ENCODE assay signal across 17 mouse cellular contexts in genomic region chr7:96095185-96095584, GRCm38 (mm10).
"Had no signal": no experiment of that assay in that cellular context is flagged by ENCODE, and none has a peak within 500 bp of the region (broad histone marks: within the 10 kb centered on the region; RNA-seq: fewer than 3 reads in every experiment).

No protein-coding gene starts in this region.

- H3K9ac ChIP-seq: lung, embryonic 15.5 days; midbrain, embryonic 13.5 days; neural tube, embryonic 12.5 days; stomach, embryonic 15.5 days had no signal

- ATAC-seq: lung, postnatal 0 days; midbrain, embryonic 13.5 days; midbrain, embryonic 16.5 days had no signal

- H3K4me2 ChIP-seq: lung, embryonic 15.5 days; midbrain, embryonic 11.5 days; midbrain, embryonic 13.5 days; neural tube, embryonic 12.5 days; stomach, embryonic 15.5 days had no signal

- H3K27ac ChIP-seq: lung, embryonic 15.5 days; macrophage; midbrain, embryonic 13.5 days; neural tube, embryonic 12.5 days; stomach, embryonic 15.5 days; stomach, postnatal 0 days had no signal

- H3K4me3 ChIP-seq: lung, embryonic 15.5 days; megakaryocyte, embryonic 14.5 days; midbrain, embryonic 13.5 days; neural tube, embryonic 12.5 days; stomach, embryonic 15.5 days had no signal

- H3K27me3 ChIP-seq: lung, embryonic 15.5 days; megakaryocyte, embryonic 14.5 days; midbrain, embryonic 13.5 days; neural tube, embryonic 12.5 days; stomach, embryonic 15.5 days had no signal

- H3K36me3 ChIP-seq: lung, embryonic 15.5 days; midbrain, embryonic 13.5 days; neural tube, embryonic 12.5 days; stomach, embryonic 15.5 days had no signal

- H3K4me1 ChIP-seq: lung, embryonic 15.5 days; megakaryocyte, embryonic 14.5 days; midbrain, embryonic 13.5 days; neural tube, embryonic 12.5 days; stomach, embryonic 15.5 days had no signal

- DNase-seq: lung, adult 2 months; lung, postnatal 14 days; lung, postnatal 36 days; right cerebral cortex, postnatal 14 days; thymus, adult 2 months; thymus, postnatal 25 days; thymus, postnatal 4 days had no signal

- H3K9me3 ChIP-seq: lung, embryonic 15.5 days; midbrain, embryonic 13.5 days; neural tube, embryonic 12.5 days; stomach, embryonic 15.5 days had no signal
